Mouse (Mus musculus): ENCODE measurements around the gene Ivns1abp. TPM values are rescaled to one million over a fixed set of nuclear protein-coding genes. Genes with fewer than 3 reads are reported as not detected.
A peak's percentile ranks its signal among the peaks of the same experiment; 100 is the strongest.

The Ivns1abp gene
- polyA plus RNA-seq, 1 experiment from 2014 or later = 221 TPM

DNA sequence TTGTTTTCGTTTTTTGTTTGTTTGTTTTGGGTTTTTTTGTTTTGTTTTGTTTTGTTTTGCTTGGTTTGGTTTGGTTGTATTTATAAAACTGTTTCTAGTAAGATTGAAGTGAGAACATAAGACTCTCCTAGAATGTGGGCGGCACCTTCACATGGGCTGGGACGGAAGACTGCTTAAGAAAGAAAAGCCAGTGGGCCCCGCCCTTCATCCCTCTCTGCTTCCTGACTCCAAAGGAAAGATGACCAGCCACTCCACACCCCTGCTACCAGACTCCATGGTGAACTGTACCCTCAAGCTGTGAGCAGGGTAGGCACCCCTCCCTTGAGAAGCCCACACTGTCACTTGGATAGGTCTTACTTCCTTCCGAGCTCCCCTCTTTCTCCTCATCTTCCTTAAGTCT is 33.8 kb upstream of the Ivns1abp start:
- Histone ChIP-seq H3K4me3 (no peak overlapping the region), H3K9me3 (no peaks in the 10 kb centered on the region), H3K27me3 (replicated peaks) (no peaks in the 10 kb centered on the region), H3K36me3 (no peaks in the 10 kb centered on the region), H3K27ac (replicated peaks) (no peak overlapping the region), H3K9ac (no peak overlapping the region), H3K4me2 (no peak overlapping the region), H3K4me1 (0 out of 2 replicates have a peak, but pooled peaks cover 6% of the 10 kb centered on the region)
- ATAC-seq (ENCODE audit: extremely low read depth, insufficient number of reproducible peaks, low FRiP score, low TSS enrichment) = no peak
- WGBS = 70% methylated on average over 5 of the region's 5 CpGs

GRCm38 (mm10) chr1:151311379-151311778 is 32.9 kb upstream of the Ivns1abp start:
- Histone ChIP-seq H3K27me3 (replicated peaks) (no peaks in the 10 kb centered on the region), H3K27ac (replicated peaks) (no peak overlapping the region), H3K4me1 (0 out of 2 replicates have a peak, but pooled peaks cover 6% of the 10 kb centered on the region), H3K9me3 (no peaks in the 10 kb centered on the region), H3K9ac (no peak overlapping the region), H3K36me3 (no peaks in the 10 kb centered on the region), H3K4me3 (no peak overlapping the region), H3K4me2 (no peak overlapping the region)
- 87% methylated on average over 11 of the region's 11 CpGs for WGBS
- no peak for ATAC-seq (ENCODE audit: extremely low read depth, insufficient number of reproducible peaks, low FRiP score, low TSS enrichment)

- Histone ChIP-seq H3K9ac (no peak overlapping the region), H3K4me1 (no peaks in the 10 kb centered on the region), H3K36me3 (no peaks in the 10 kb centered on the region), H3K4me2 (no peak overlapping the region), H3K4me3 (no peak overlapping the region), H3K9me3 (no peaks in the 10 kb centered on the region), H3K27ac (replicated peaks) (no peak overlapping the region), H3K27me3 (replicated peaks) (no peaks in the 10 kb centered on the region)
- ATAC-seq (ENCODE audit: extremely low read depth, insufficient number of reproducible peaks, low FRiP score, low TSS enrichment) = no peak
- WGBS = 81% methylated on average over 7 of the region's 7 CpGs
Measured at GRCm38 (mm10) chr1:151319267-151319666, 25.0 kb upstream of the Ivns1abp start.

GRCm38 (mm10) chr1:151320408-151320807 is 23.9 kb upstream of the Ivns1abp start:
- no peak overlapping the region for H3K4me3 ChIP-seq
- no peaks in the 10 kb centered on the region for H3K36me3 ChIP-seq
- H3K4me1 ChIP-seq = no peaks in the 10 kb centered on the region
- no peak overlapping the region for H3K4me2 ChIP-seq
- H3K27me3 ChIP-seq (replicated peaks) = no peaks in the 10 kb centered on the region
- no peaks in the 10 kb centered on the region for H3K9me3 ChIP-seq
- no peak overlapping the region for H3K27ac ChIP-seq (replicated peaks)
- ATAC-seq (ENCODE audit: extremely low read depth, insufficient number of reproducible peaks, low FRiP score, low TSS enrichment) = no peak
- whole genome bisulfite sequencing = 39% methylated on average over 4 of the region's 4 CpGs
- H3K9ac ChIP-seq = no peak overlapping the region

- WGBS = 89% methylated on average over 1 of the region's 1 CpGs
Measured at GRCm38 (mm10) chr1:151325328-151325727, 18.9 kb upstream of the Ivns1abp start.

GRCm38 (mm10) chr1:151328341-151329097 is 15.8 kb upstream of the Ivns1abp start:
- H3K9me3 ChIP-seq = no peaks in the 10 kb centered on the region
- H3K4me3 ChIP-seq = no peak overlapping the region
- no peaks in the 10 kb centered on the region for H3K27me3 ChIP-seq (replicated peaks)
- 81% methylated on average over 14 of the region's 14 CpGs for WGBS
- H3K9ac ChIP-seq = no peak overlapping the region
- no peak for ATAC-seq (ENCODE audit: extremely low read depth, insufficient number of reproducible peaks, low FRiP score, low TSS enrichment)
- no peak overlapping the region for H3K27ac ChIP-seq (replicated peaks)
- no peaks in the 10 kb centered on the region for H3K36me3 ChIP-seq
- H3K4me2 ChIP-seq = no peak overlapping the region
- no peaks in the 10 kb centered on the region for H3K4me1 ChIP-seq

More at GRCm38 (mm10) chr1:151325328-151325727, 18.9 kb upstream of the Ivns1abp start:
- Histone ChIP-seq H3K4me1 (no peaks in the 10 kb centered on the region), H3K4me3 (no peak overlapping the region), H3K27ac (replicated peaks) (no peak overlapping the region), H3K9ac (no peak overlapping the region), H3K36me3 (no peaks in the 10 kb centered on the region), H3K27me3 (replicated peaks) (no peaks in the 10 kb centered on the region), H3K9me3 (no peaks in the 10 kb centered on the region), H3K4me2 (no peak overlapping the region)
- ATAC-seq (ENCODE audit: extremely low read depth, insufficient number of reproducible peaks, low FRiP score, low TSS enrichment) = no peak

DNA sequence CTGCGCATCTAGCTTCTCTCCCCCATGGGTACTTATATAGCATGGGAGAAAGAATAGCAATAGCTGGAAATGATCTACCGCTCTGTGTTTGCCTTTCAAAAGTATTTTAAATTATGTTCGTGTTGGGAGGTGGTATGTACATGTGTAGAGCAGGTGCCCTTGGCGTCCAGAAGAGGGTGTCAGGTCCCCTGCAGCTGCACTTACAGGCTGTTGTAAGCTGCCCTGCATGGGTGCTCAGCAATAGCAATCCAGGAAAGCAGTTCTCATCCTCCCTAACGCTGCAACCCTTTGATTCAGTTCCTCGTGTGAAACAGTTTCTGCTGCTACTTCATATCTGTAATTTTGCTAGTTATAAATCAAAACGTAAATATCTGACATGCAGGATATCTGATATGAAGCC is 14.7 kb upstream of the Ivns1abp start:
- Histone ChIP-seq H3K27ac (replicated peaks) (0 out of 2 replicates have a peak overlapping the region, but pooled peaks have one; percentile 12), H3K9me3 (no peaks in the 10 kb centered on the region), H3K9ac (no peak overlapping the region), H3K27me3 (replicated peaks) (no peaks in the 10 kb centered on the region), H3K4me3 (no peak overlapping the region), H3K36me3 (no peaks in the 10 kb centered on the region), H3K4me2 (no peak overlapping the region), H3K4me1 (no peaks in the 10 kb centered on the region)
- no peak for ATAC-seq (ENCODE audit: extremely low read depth, insufficient number of reproducible peaks, low FRiP score, low TSS enrichment)
- WGBS = 73% methylated on average over 7 of the region's 7 CpGs

GRCm38 (mm10) chr1:151332819-151333218 is 11.5 kb upstream of the Ivns1abp start:
- Histone ChIP-seq H3K9me3 (no peaks in the 10 kb centered on the region), H3K36me3 (no peaks in the 10 kb centered on the region), H3K9ac (no peak overlapping the region), H3K4me3 (no peak overlapping the region), H3K27me3 (replicated peaks) (no peaks in the 10 kb centered on the region), H3K4me1 (peaks cover under 1% of the 10 kb centered on the region), H3K4me2 (no peak overlapping the region), H3K27ac (replicated peaks) (no peak overlapping the region)
- no peak for ATAC-seq (ENCODE audit: extremely low read depth, insufficient number of reproducible peaks, low FRiP score, low TSS enrichment)
- 93% methylated on average over 3 of the region's 3 CpGs for WGBS

- Histone ChIP-seq H3K4me2 (no peak overlapping the region), H3K4me3 (no peak overlapping the region), H3K4me1 (peaks cover 53% of the 10 kb centered on the region), H3K36me3 (no peaks in the 10 kb centered on the region), H3K9me3 (no peaks in the 10 kb centered on the region), H3K27ac (replicated peaks) (peak overlapping the region; percentile 89), H3K27me3 (replicated peaks) (no peaks in the 10 kb centered on the region), H3K9ac (peak overlapping the region; percentile 30; the same call in 1 of the 2 replicates)
- ATAC-seq (ENCODE audit: extremely low read depth, insufficient number of reproducible peaks, low FRiP score, low TSS enrichment) = no peak
Measured at GRCm38 (mm10) chr1:151338234-151338633, 6.0 kb upstream of the Ivns1abp start.

GRCm38 (mm10) chr1:151338941-151339340 is 5.3 kb upstream of the Ivns1abp start:
- no peaks in the 10 kb centered on the region for H3K9me3 ChIP-seq
- H3K27ac ChIP-seq (replicated peaks) = peak overlapping the region; percentile 89
- H3K4me2 ChIP-seq = no peak overlapping the region
- H3K4me1 ChIP-seq = peaks cover 56% of the 10 kb centered on the region
- H3K27me3 ChIP-seq (replicated peaks) = no peaks in the 10 kb centered on the region
- no peak for ATAC-seq (ENCODE audit: extremely low read depth, insufficient number of reproducible peaks, low FRiP score, low TSS enrichment)
- no peaks in the 10 kb centered on the region for H3K36me3 ChIP-seq
- 0 out of 2 replicates have a peak overlapping the region, but pooled peaks have one; percentile 30 for H3K9ac ChIP-seq
- no peak overlapping the region for H3K4me3 ChIP-seq
- 12% methylated on average over 2 of the region's 2 CpGs for WGBS

DNA sequence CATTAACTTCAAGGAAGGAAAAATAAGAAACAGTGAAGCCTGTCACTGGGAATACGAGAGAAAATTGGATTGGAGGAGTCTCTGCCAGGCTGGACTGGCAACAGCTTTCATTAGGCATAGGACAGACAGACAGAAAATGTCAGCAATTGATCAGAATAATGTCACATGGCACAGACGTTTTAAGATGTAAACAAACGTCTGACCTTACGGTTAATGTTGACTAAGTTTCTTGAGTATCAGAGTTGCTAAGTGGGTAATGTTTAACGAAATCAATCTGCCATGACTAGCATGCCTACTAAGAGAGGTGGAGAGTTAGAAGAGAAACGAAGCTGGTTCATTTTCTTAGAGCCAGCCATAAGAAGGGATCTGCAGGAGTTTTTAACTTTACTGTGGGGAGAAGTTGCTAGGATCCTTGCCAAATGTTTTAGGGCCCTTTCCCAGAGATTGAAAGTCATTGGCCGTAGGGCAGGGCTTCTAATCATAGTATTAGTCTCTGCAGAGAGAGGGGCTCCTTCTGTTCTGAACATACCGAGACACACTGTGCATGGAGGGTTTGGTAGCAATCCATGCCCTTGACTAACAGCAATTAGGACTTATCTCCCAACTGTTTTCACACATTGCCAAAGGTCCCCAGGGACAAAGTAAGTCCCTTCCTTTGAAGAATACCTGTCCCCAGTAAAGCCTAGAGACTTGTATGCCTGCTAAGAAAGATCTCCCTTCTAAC is 2.8 kb upstream of the Ivns1abp start:
- Histone ChIP-seq H3K27me3 (replicated peaks) (no peaks in the 10 kb centered on the region), H3K27ac (replicated peaks) (peak overlapping the region; percentile 97), H3K4me3 (no peak overlapping the region), H3K4me2 (peak overlapping the region; percentile 81), H3K9me3 (no peaks in the 10 kb centered on the region), H3K9ac (no peak overlapping the region), H3K36me3 (no peaks in the 10 kb centered on the region), H3K4me1 (peaks cover 63% of the 10 kb centered on the region)
- 54% methylated on average over 8 of the region's 8 CpGs for WGBS
- no peak for ATAC-seq (ENCODE audit: extremely low read depth, insufficient number of reproducible peaks, low FRiP score, low TSS enrichment)
